Mouse (Mus musculus): ENCODE data around the gene Smyd5.

DNA sequence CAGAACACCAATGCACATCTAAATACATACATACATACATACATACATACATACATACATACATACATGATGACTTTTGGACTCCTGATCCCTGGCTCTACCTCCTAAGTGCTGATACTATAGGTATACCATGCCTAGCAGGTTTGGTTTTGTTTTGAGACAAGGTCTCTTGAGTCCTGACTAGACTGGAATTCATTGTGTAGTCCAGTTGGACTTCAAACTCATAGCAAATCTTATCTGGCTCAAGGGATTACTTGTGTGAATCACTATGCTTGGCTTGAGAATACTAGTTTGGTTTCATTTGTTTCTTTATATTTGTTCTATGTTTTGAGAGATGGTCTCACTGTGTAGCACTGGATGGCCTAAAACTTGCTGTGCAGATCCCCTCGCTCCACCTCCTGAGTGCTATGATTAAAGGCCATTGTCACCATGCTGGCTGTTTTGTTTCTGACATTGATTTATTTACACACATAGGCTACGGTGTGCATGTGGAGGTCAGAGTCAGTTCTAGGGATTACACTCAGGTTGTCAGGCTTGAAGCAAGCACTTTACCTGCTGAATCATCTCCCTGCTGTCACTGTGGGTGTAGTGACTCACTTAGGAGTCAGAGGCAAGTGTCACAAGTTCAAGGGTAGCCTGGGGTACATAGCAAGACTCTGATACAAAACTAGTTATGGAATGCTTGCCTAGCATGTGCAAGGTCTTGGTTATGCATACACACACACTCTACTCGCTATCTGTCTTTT, 11.9 kb downstream of the Smyd5 start:
- TF ChIP-seq CTCF (IDR thresholded peaks at IDR 0.05; ENCODE audit: low read depth, low read length) (no peak), POLR2A (IDR thresholded peaks at IDR 0.05; ENCODE audit: extremely low read depth, insufficient read depth, low read length) (no peak)
